Mouse (Mus musculus) intestine, embryonic 16.5 days (tissue): Measurements from ENCODE around the gene Cradd. TPM values are rescaled to one million over a fixed set of nuclear protein-coding genes. Genes with fewer than 3 reads are reported as not detected.
A peak's percentile ranks its signal among the peaks of the same experiment; 100 is the strongest.

Experiments used
- ATAC-seq: fragments of 200-750 bp; cut with Nextera tagmentation; 2 replicates; pipeline ENCODE4 v1.8.0; 2017; ENCODE audit warnings: moderate TSS enrichment, moderate library complexity
- H3K27ac ChIP-seq: fragments of 300-500 bp; sonication (generic); 2 replicates; pipeline ENCODE4 v1.5.1; 2014; ENCODE audit warnings: mild to moderate bottlenecking, low read length
- H3K27me3 ChIP-seq: fragments of 300-500 bp; sonication (generic); replicated peaks from 2 replicates; pipeline ENCODE4 v1.6.1; 2014; ENCODE audit warnings: low read length, control low read depth, mixed read lengths; ENCODE audit not compliant: control insufficient read depth, insufficient read depth
- H3K36me3 ChIP-seq: fragments of 300-500 bp; sonication (generic); 2 replicates; pipeline ENCODE4 v1.6.1; 2014; ENCODE audit warnings: low read length, control low read depth; ENCODE audit not compliant: control insufficient read depth, insufficient read depth
- H3K4me1 ChIP-seq: fragments of 300-500 bp; sonication (generic); 2 replicates; pipeline ENCODE4 v1.6.1; 2014; ENCODE audit warnings: low read length, control low read depth, mixed read lengths; ENCODE audit not compliant: control insufficient read depth, insufficient read depth
- H3K4me2 ChIP-seq: fragments of 300-500 bp; sonication (generic); 2 replicates; pipeline ENCODE4 v1.6.1; 2014; ENCODE audit warnings: low read depth, low read length, control low read depth
- H3K4me3 ChIP-seq: fragments of 300-500 bp; sonication (generic); 2 replicates; pipeline ENCODE4 v1.5.1; 2014; ENCODE audit warnings: mild to moderate bottlenecking, low read length
- H3K9ac ChIP-seq: fragments of 300-500 bp; sonication (generic); 2 replicates; pipeline ENCODE4 v1.6.1; 2014; ENCODE audit warnings: low read depth, low read length
- H3K9me3 ChIP-seq: fragments of 300-500 bp; sonication (generic); 2 replicates; pipeline ENCODE4 v1.6.1; 2016; ENCODE audit warnings: low read length, control low read depth; ENCODE audit not compliant: control insufficient read depth
- WGBS: fragments of 180-500 bp; shearing (Covaris S2); extraction: QIAGEN DNeasy Blood & Tissue Kit; methylation state at CpG from one replicate; pipeline ENCODE4 v1.1.7; 2014; 5-methylcytosine and 5-hydroxymethylcytosine counted together
- polyA plus RNA-seq: library from polyadenylated mRNA; unstranded; fragments of >200 nt; fragmentation: Nextera tagmentation; extraction: Ambion mirVana; gene quantifications from 2 replicates; pipeline ENCODE4 v1.2.1, GENCODE M21; 2015

Cradd gene
- polyA plus RNA-seq, 1 experiment from 2014 or later = 11.8 TPM

DNA sequence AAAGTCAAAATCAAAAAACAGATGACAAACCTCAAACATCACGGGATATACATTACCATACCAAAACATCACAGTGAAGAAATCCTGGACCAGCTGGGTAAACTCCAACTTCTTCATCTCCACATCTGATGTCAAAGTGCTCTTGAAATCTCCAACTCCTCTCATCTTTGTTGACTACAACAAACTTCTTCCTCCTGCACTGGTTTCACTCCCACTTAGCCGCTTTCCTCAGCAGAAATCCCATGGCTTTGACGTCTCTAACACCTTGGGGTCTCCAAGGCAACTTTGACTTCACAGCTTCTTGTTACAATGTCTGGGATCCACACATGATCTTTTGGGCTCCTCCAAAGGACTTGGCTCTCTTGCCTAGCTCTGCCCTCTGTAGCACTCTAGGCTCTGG, 175.3 kb downstream of the Cradd start:
- Histone ChIP-seq H3K4me2 (no peak overlapping the region), H3K27me3 (no peaks in the 10 kb centered on the region), H3K27ac (no peak overlapping the region), H3K4me3 (no peak overlapping the region), H3K9ac (no peak overlapping the region), H3K36me3 (no peaks in the 10 kb centered on the region), H3K9me3 (no peaks in the 10 kb centered on the region), H3K4me1 (peaks cover 30% of the 10 kb centered on the region)
- no peak for ATAC-seq
- 83% methylated on average over 3 of the region's 3 CpGs for WGBS

DNA sequence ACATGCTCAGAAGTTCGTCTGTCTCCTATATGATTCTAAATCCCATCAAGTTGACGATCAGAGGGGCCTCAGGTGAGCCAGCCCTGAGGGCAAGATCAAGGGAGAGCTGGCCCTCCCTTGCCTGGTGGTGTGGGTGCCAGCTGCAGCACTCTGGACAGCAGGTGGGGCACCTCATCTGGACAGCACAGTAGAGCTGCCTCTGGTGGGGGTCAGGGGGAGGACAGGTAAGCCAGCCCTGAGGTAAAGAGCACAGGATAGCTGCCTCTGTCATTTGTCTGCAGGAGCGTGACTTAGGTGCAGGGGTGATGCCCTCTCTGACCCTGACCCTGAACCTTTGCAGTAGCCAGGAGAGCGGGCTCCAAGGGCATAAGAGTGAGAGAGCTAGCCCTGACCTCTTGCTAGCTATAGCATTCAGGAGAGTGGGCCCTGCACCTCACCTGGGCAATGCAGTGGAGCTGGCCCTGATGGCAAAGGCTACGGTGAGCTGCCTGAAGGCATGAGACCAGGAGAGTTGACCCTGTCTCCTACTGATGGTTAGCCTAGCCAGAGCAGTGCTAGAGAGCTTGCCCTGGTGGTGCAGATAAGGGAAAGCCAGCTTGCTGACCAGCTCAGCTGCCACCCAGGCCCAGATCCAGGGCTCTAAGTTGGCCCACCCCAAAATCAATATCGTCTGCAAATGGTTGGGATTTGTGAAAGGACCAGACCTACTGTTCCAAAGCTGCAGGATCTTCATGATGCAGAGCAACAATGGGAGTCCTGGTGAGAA, 176.6 kb downstream of the Cradd start:
- peak; percentile 29 for ATAC-seq
- no peaks in the 10 kb centered on the region for H3K36me3 ChIP-seq
- no peak overlapping the region for H3K4me3 ChIP-seq
- peak overlapping the region; percentile 81 for H3K27ac ChIP-seq
- H3K4me1 ChIP-seq = peaks cover 39% of the 10 kb centered on the region
- 85% methylated on average over 6 of the region's 6 CpGs for WGBS
- H3K27me3 ChIP-seq = no peaks in the 10 kb centered on the region
- no peaks in the 10 kb centered on the region for H3K9me3 ChIP-seq
- peak overlapping the region; percentile 29; the same call in 1 of the 2 replicates for H3K4me2 ChIP-seq
- H3K9ac ChIP-seq = peak overlapping the region; percentile 12; the same call in 1 of the 2 replicates

GRCm38 (mm10) chr10:95146491-95146890, 177.4 kb downstream of the Cradd start:
- Histone ChIP-seq H3K4me2 (peak overlapping the region; percentile 29; the same call in 1 of the 2 replicates), H3K4me3 (no peak overlapping the region), H3K36me3 (no peaks in the 10 kb centered on the region), H3K4me1 (peaks cover 39% of the 10 kb centered on the region), H3K9ac (no peak overlapping the region), H3K27me3 (no peaks in the 10 kb centered on the region), H3K9me3 (no peaks in the 10 kb centered on the region), H3K27ac (peak overlapping the region; percentile 81)
- peak; percentile 87 for ATAC-seq
- WGBS = 32% methylated on average over 5 of the region's 5 CpGs

GRCm38 (mm10) chr10:95145204-95145926, 178.6 kb downstream of the Cradd start:
- WGBS = 39% methylated on average over 9 of the region's 9 CpGs
- Histone ChIP-seq H3K27me3 (no peaks in the 10 kb centered on the region), H3K4me3 (no peak overlapping the region), H3K4me1 (peaks cover 43% of the 10 kb centered on the region), H3K36me3 (no peaks in the 10 kb centered on the region), H3K9ac (no peak overlapping the region), H3K9me3 (no peaks in the 10 kb centered on the region), H3K4me2 (no peak overlapping the region), H3K27ac (peak overlapping the region; percentile 42)
- no peak for ATAC-seq

- Histone ChIP-seq H3K4me1 (peaks cover 43% of the 10 kb centered on the region), H3K9ac (peak overlapping the region; percentile 31; the same call in 1 of the 2 replicates), H3K36me3 (no peaks in the 10 kb centered on the region), H3K4me3 (no peak overlapping the region), H3K9me3 (no peaks in the 10 kb centered on the region), H3K27me3 (no peaks in the 10 kb centered on the region), H3K4me2 (no peak overlapping the region), H3K27ac (0 out of 2 replicates have a peak overlapping the region, but pooled peaks have one; percentile 9)
- no peak for ATAC-seq
- WGBS = 59% methylated on average over 6 of the region's 6 CpGs
Observed at GRCm38 (mm10) chr10:95144414-95145130, 179.4 kb downstream of the Cradd start.

GRCm38 (mm10) chr10:95143446-95144114, 180.4 kb downstream of the Cradd start:
- no peak overlapping the region for H3K4me3 ChIP-seq
- H3K36me3 ChIP-seq = no peaks in the 10 kb centered on the region
- no peaks in the 10 kb centered on the region for H3K9me3 ChIP-seq
- H3K27ac ChIP-seq = peak overlapping the region; percentile 43
- no peaks in the 10 kb centered on the region for H3K27me3 ChIP-seq
- no peak overlapping the region for H3K9ac ChIP-seq
- no peak for ATAC-seq
- WGBS = 20% methylated on average over 2 of the region's 2 CpGs
- peaks cover 43% of the 10 kb centered on the region for H3K4me1 ChIP-seq
- H3K4me2 ChIP-seq = no peak overlapping the region

DNA sequence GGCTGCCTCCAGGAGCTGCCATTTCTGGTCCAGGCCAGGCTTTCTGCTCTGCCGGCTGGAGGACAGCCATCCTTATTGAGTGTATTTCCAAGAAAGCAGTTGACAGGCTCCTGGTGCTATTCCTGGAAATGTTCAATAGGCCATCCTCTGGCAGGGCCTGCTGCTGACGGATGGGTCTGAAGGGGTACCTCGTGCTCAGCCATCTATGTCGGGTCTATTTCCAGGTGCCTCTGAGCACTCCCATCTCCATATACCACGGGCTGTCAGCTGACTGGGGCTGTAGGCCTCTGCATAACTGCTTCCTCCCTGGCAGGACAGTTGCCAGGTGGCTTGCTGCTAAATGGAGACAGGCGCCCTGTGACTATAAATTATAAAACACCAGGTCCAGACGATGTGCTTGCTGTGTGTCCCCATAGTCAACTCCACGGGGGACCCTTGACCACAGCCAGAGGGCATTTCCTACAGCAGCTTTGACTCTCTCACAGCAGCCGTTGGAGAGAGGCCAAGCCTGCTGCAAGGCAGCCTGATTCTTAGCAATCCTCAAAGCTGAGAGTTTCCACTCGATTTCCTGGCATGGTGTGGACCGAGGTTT, 181.0 kb downstream of the Cradd start:
- H3K4me2 ChIP-seq = peak overlapping the region; percentile 17; the same call in 1 of the 2 replicates
- peak; percentile 31 for ATAC-seq
- 36% methylated on average over 11 of the region's 11 CpGs for WGBS

DNA sequence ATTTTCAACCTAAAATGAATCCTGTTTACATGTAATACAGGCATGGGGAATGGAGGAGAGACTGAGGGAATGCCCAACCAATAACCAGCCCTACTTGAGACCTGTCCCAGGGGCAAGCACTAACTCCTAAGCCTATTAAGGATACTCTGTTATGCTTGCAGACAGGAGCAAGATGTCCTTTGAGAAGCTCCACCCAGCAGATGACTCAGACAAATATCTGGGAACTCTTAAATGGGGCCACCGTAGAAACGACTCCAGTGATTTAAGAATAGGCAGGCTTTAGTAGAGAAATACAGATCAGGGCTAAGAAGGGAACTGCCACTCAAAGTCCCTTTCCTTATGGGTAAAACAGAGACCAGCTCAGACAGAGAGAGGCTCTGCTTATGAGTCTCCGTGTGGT, 182.9 kb downstream of the Cradd start:
- Histone ChIP-seq H3K9ac (no peak overlapping the region), H3K27me3 (no peaks in the 10 kb centered on the region), H3K4me1 (peaks cover 29% of the 10 kb centered on the region), H3K4me3 (no peak overlapping the region), H3K36me3 (no peaks in the 10 kb centered on the region), H3K9me3 (no peaks in the 10 kb centered on the region), H3K4me2 (no peak overlapping the region), H3K27ac (no peak overlapping the region)
- WGBS = 45% methylated on average over 3 of the region's 3 CpGs
- no peak for ATAC-seq

More for the DNA sequence above, 181.0 kb downstream of the Cradd start:
- Histone ChIP-seq H3K9me3 (no peaks in the 10 kb centered on the region), H3K27me3 (no peaks in the 10 kb centered on the region), H3K4me3 (no peak overlapping the region), H3K4me1 (peaks cover 43% of the 10 kb centered on the region), H3K36me3 (no peaks in the 10 kb centered on the region), H3K9ac (no peak overlapping the region), H3K27ac (peak overlapping the region; percentile 43)
